Mouse (Mus musculus) Muller cell, postnatal 12 days (primary cell): Measurements from ENCODE around the gene Eps8l1.
A peak's percentile ranks its signal among the peaks of the same experiment; 100 is the strongest.

Experiments
- DNase-seq: peaks from one replicate; pipeline ENCODE4 v3.0.0-alpha.2; 2015; ENCODE audit errors: inconsistent ontology term

Eps8l1 gene

DNA sequence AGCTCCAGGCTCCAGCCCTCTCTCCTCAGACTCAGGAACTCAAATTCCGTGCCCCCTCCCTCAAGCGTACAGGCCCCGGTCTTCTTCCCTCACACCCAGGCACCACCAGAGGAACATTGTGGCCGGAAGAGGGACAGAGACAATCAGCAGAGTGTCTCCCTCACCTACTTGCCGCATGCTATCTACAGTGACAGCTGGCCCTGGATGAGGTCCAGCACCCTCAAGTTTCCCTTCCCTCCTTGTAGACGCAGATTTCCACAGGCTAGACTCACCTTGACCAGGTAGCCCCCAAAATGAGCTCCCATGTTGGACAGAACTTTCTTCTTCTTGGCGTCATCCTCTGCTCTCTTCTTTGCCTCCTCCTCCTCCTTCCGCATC is 48.3 kb downstream of the Eps8l1 start:
- no peak for DNase-seq

DNA sequence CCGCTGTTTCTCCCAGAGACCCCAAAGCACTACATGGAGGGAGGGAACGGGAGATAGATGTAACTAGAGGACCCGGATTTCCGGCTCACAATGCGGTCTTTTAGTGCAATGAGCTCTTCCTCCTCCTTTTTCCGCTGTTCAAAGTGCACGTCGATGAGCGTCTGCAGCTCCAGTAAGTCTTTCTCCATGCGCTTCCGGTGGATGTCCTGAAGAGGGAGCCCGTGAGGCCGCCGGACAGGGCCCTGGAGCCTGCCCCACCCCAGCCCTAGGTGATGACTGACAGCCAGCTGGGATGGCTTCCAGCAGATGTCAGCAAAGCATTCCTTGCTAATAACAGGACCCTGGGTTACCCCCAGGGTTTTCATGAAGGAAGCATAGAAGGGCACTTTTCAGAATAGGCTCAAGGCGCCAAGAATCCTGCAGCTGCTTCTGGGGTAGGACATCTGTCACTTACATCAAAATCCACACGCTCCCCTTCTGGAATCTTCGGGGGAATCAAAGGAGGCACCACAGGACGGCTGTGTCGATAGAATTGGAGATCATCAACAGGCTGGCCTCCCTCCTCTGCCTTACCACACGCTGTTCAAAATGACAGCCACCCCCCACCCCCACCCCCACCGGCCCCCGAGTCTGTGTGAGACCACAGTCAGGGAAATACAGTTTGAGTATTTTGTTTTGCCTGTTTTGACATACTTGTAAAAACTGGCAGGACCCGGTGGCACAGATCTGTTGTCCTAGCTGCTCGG is 49.6 kb downstream of the Eps8l1 start:
- DNase-seq, result peak; percentile 72

DNA sequence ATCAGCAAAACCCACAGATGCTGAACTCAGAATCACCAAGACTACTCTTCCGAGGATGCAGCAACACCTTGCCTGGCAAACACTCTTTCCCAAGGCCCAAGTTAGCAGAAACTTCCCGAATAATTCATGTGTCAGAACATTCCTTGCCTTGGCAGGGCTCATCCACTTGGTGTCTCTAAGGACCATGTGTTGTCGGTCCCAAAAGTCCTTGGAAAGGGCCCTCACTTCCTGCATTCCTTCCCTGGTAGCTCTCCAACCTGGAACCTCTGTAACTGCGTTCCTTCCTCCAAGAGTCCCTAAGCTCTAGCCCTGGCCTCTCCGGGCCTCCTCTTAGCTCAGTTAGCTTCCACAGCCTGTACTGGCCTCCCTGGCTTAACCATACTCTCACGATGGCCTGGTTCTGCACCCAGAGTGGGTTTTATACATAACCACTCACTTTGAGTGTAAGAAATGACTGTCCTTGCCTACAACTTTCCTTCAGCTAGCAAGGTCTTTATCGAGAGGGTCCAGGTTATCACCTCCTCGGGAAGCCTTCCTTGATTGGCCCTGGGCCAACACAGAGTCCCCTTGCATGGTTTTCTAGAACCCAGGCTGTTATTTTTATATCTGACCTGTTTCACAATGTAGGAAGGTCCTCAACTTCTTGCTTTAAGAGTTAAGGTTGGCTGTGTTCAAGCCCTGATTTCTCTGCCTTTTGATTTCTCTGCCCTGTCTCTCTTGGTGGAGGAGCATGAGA is 51.2 kb downstream of the Eps8l1 start:
- no peak for DNase-seq

DNA sequence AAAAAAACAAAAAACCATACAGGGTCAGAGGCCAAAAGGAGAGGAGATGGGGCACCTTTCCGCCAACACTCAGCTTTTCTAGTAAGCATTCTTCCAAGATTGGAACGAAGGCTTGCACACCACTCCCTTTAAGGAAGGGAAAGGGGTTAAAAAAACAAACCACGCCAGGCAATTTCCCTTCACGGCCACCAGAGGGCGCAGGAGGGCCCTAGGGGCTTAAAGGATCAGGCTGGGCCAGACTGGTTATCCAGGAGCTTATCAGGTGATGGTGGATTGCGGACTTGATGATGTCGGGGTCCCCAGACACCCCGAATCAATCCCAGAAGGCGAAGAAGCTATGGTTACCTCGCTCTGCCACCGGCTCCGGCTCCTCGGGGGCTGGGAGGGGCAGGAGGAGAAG is 52.8 kb downstream of the Eps8l1 start:
- peak; percentile 43 for DNase-seq

DNA sequence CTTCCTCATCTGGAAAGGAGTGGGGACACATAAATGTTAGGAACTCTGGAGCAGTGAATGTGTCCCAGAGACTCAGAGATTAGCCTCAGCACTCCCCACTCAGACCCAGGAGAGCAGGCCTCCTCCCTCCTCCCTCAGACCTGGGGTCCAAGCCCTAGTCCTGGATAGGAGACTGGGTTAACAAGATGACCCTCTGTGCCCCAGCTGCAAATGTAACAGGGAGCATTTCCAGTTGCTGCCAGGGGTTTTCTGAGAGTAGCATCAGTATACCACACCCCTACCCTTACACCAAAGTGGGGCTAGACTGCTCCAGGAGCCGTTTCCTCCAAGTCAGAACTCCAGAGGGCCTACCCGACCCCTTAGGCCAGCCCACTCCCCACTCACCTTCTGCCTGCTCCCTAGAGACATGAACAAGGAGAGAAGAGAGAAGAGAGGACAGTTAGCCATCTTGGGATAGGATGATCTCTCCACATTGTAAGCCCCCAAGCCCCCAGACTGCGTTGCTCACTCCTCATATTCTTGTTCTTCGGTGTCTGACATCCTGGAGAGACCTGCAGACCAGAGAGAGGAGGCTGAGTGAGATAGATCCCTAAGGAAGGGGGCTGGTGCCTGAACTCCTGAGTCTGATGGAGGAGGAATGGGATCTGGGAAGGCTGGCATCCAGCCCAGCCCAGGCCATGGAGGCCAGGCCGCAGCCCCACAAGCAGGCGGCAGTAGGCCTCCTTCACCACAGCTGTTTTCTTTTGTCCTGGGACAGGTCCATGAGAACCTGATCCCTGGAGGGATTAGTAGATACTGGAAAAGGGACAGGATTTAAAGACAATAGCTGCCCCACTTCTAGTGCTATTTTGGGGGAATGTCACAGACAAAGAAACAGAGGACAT is 53.6 kb downstream of the Eps8l1 start:
- DNase-seq, result no peak

DNA sequence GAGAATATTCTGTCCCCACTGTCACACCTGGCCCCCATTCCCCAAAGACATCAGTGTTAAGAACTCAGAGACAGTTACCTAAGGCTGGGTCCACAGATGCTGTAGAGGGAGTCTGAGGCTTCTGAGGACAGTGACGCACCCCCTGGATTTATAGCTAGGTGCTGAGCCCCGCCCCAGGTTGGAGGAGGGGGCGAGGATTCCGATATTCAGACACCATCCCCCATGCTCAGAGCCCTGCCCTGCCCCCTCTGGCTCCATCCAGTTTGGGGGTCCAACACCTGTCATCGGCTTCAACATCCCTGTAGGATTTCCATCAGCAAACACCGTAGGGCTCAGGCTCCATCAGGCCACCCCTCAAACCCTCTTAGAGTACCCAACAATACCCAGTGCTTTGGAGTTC is 55.4 kb downstream of the Eps8l1 start:
- DNase-seq, result no peak

DNA sequence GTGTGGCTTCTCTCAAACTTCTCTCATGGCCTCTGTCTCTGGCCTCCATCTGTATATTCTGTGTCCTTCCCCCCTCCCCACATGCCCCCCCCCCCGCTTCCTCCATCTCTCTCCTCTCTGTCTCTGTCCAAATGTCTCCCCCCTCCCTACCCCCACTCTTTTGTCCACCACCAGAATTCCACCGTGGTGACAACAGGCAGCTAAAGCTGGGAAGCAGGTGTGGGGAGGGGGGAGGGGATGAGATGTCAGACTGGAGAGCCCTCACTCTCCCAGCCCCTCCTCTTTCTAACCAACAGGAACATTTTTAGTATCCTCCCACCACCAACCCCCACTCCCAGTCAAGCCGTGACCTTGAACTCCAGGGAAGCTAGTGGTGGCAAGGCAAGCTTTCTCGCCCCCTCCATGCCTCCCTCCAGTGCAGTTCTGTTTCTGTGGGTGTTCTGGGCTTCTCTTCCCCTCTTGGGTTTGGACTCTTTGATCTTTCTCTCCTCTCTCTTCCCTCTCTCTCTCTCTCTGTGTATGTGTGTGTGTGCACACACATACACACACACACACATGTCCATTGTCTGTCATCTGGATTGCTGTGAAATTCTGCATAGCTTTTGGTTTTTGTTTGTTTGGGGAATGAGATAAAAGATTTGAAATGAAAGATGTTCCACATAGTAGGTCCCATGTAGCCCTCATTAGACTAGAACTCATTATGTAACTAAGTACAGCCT is 56.0 kb downstream of the Eps8l1 start, which contains the start of gene Tnnt1:
TSS of gene Tnnt1 (minus strand) at position 51 of the 719 bp plus-strand sequence.
- no peak for DNase-seq

DNA sequence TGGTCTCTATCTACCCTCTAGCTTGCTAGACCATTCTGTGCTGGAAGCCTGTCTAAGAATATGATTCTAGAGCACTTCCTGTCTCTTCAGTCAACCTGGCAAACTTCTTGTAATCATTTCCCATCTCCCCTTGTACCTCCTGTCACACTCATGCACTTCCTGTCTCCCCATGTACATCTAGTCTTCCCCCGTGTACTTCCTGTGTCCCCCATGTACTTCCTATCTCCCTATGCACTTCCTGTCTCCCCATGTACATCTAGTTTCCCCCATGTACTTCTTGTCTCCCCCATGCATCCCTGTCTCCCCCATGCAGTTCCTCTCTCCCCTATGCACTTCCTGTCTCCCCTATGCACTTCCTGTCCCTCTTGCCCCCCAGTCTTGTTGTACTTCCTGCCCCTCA is 58.0 kb downstream of the Eps8l1 start:
- no peak for DNase-seq

DNA sequence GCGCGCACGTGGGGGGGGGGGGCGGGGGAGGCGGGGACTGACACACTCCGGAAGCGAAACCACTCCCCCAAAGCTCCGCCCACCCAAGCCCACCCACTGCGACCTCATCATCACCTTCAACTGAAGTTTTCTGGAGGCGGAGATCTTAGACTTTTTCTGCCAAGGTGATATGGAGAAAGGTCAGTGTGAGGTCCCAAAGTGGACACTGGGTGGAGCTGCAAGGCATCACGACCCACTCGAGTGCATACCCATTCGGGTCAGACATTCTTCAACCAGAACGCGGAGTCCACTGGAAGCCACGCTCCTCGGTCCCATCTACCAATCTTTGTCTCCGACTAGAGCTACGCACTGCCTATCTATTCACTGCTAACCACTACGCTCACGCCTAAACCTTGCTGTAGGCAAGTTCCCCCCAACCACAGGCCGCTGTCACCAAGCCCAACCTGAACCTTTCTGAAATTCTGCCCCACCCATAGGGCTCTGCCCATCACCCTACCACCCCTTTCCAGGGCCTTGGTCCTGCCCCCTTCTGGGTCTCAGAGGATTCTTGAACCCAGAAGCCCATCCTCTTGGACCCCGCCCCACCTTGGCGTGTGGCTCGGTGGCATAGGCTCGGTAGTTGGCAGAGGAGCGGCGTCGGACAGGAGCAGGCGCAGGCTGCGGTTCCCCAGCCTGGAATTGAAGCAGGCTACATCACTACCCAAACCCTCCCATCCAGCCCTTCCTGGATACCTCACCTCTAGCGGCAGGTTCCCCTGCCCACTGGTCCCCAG is 60.9 kb downstream of the Eps8l1 start:
- DNase-seq, result no peak

DNA sequence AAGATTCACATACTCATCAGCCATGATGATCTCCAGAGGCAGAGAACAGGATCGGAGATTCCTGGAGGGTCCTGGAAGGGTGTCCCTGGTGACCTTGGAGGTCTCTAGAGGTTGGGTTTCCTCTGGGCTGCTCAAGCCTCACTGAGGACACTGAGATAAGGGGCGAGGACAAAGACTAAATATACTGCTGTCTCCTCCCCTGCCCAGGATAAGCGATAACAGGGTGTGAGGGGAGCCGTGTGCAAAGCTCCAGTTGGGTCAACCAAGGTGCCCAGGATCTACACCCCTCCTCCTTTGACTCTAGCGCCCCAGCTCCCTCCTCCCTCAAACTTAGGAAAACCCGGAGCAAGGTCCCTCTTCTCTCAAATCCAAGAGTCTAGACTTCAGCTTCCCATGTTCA is 61.8 kb downstream of the Eps8l1 start:
- no peak for DNase-seq

DNA sequence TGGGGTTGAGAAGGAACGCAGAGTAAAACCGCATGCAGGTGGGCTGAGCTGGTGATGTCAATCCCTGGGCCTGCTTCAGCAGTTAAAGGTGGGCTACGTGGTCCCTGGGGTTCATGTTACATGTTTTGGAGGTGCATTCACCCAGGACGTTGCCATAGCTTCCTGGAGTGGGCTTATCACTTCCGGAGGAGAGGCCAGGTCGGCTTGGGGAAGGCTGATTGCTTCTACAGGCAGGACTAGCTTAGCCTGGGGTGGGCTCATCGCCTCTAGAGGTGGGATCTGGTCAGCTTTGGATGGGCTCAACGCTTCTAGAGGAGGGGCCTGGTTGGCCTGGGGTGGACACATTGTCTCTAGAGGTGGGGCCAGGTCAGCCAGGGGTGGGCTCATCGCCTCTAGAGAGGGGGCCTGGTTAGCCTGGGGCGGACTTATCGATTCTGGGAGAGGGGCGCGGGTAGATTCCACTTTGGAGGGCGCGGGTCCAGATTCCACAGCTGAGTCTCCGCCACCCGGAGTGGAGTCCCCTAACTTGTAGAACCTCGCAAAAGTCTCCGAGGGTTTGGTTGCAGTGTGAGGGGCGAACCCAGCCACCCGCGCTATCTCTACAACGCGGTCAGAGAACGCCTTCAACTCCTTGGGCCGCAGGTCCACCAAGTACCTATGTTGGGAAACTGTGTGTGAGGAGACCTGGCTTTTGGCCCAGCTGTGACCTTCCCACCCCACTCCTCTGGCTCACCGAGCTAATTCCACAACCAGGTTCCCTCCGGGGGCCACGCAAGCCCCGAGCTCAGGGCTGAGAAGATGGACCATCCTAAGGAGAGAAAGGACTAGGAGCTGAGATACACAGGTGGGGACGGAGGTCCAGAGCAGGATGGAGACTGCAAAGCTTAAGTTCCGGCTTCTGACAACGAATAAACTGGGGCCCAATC is 63.0 kb downstream of the Eps8l1 start:
- no peak for DNase-seq

DNA sequence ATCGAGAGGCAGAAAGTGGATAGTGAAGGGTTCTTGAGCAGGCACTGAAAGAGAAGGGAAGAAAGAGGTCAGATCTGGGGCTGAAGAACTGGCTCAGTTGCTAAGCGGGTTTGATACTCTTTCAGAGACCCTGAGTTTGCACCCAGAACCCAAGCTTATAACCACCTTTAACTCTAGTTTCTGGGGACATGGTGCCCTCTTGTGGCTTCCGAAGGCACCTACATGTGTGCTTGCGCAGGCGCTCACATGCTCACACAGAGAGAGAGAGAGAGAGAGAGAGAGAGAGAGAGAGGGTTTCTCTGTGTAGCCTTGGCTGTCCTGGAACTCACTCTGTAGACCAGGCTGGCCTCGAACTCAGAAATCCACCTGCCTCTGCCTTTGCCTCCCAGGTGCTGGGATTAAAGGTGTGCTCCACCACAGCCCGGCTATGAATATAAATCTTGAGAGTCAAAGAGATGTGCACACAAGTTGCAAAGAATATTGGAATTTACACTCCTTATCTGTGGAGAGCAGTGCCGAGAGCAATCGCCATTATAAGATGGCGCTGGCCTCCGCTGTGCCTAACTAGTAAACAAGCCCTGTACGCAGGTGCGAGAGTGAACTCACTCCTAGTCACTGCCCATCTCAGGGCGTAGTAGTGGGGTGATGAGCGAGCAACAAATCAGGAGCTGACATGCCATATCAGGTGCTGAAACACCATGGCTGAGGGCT is 63.9 kb downstream of the Eps8l1 start, which contains the start of gene Tnni3:
TSS of gene Tnni3 (minus strand) at position 18 of the 711 bp plus-strand sequence.
- peak; percentile 64 for DNase-seq

DNA sequence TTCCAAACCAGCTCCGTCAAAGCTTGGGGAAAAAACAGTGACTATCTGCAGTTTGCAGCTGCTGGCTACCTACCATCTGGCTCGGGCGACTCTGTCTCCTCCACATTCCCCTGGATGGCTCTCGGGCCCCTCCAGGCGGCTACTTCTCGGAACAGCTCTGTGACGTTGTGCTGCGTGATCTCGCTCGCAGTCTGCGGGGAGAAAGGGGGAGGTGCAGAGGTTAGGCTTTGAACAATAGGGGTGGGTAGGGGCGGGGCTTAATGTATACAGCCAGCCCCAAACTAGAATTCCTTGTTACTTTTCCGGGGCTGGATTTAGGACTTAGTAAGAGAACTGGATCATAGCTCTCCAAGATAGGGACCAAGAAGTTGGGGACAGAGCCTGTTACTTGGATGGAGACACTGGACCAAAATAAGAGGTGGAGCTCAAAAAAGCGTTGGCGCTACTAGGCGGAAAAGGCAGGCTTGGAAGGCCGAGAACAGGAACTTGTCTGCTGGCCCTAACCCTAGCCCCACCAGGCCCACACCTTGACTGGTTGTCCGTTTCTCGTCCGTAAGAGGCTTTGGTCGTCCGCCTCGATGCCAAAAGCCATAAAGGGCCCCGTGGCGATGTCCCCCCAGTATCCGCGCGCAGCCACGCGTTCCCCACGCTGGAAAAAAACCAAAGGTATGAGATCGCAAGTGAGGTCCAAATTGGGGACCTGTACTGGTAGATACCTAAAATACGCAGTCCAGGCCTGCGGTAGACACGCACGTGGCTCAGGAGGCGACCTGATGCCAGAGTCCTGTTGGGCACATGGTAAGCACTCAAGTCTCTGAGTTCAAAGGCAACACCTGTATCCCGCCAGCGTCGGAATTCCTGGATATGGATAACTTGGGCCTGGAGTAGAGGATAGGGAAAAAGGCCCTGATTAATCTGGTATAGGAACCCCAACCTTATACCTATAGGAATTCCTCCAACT is 66.1 kb downstream of the Eps8l1 start:
- DNase-seq, result peak; percentile 91

DNA sequence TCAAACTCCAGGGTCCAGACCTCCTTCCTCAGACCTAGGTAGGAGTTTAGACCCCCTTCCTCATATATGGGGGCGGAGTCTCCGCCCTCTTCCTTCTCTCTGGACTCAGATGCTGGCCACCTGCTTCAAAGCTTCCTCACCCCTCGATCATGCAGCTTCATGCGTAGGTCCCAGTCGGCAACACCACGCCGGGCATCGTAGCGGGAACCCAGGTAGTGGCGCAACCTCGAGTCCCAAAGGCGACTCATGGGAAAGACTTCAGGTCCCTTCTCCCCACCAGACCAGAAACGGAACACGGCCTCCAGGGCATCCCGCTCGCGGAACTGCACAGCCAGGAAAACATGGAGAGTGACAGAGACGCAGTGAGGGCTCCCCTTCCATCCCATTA is 66.8 kb downstream of the Eps8l1 start:
- no peak for DNase-seq
